Mouse (Mus musculus) small intestine, adult 2 months (tissue): ENCODE results near the gene Schip1.

Source experiments
- CTCF ChIP-seq: fragments of 200-500 bp; IDR thresholded peaks from 2 replicates; pipeline ENCODE4 v1.5.1; 2012; ENCODE audit warnings: low read depth, mild to moderate bottlenecking, control low read depth, inconsistent platforms, low read length, moderate library complexity, mixed read lengths; ENCODE audit not compliant: insufficient replicate concordance, insufficient read length; ENCODE audit errors: extremely low read depth
- POLR2A ChIP-seq: fragments of 200-500 bp; IDR thresholded peaks from 2 replicates; pipeline ENCODE4 v1.6.1; 2012; ENCODE audit warnings: low read depth, mild to moderate bottlenecking, control low read depth, inconsistent platforms, low read length, moderate library complexity

DNA sequence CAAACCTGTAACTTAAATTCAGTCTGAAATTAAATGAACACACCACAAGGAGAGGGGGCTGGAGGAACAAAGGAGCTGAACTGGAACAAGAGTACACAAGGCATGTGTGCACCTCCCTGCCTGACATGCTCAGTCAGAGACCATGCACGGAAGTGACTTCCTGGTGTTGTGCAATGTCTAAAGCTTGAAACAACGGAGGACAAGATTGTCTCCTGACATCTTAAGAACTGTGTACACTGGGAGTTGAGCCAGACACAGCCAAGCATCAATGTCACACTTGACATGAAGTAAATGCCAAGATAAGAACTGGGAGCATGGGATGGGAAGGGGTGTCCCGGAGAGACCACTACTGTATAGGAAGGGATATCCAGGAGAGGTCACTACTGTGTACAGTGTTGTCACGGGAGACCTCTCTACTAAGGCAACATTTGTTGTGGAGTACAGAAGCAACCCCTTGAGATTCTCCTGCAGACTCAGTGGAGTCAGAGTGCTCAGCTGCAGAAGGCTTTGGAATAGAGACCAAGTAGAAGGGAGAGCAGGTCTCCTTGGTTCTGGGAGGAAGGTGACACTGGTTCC lies 490.6 kb downstream of the Schip1 start:
- TF ChIP-seq CTCF, result no peak
- no peak for TF ChIP-seq POLR2A
